Mouse (Mus musculus): ENCODE results near the gene Kif9. TPM values are rescaled to one million over a fixed set of nuclear protein-coding genes. Genes with fewer than 3 reads are reported as not detected.

Gene Kif9
- 4.4 and 6.5 TPM in 2 replicates for polyA plus RNA-seq (2014; fragmentation: Nextera tagmentation; extraction: Ambion mirVana)

DNA sequence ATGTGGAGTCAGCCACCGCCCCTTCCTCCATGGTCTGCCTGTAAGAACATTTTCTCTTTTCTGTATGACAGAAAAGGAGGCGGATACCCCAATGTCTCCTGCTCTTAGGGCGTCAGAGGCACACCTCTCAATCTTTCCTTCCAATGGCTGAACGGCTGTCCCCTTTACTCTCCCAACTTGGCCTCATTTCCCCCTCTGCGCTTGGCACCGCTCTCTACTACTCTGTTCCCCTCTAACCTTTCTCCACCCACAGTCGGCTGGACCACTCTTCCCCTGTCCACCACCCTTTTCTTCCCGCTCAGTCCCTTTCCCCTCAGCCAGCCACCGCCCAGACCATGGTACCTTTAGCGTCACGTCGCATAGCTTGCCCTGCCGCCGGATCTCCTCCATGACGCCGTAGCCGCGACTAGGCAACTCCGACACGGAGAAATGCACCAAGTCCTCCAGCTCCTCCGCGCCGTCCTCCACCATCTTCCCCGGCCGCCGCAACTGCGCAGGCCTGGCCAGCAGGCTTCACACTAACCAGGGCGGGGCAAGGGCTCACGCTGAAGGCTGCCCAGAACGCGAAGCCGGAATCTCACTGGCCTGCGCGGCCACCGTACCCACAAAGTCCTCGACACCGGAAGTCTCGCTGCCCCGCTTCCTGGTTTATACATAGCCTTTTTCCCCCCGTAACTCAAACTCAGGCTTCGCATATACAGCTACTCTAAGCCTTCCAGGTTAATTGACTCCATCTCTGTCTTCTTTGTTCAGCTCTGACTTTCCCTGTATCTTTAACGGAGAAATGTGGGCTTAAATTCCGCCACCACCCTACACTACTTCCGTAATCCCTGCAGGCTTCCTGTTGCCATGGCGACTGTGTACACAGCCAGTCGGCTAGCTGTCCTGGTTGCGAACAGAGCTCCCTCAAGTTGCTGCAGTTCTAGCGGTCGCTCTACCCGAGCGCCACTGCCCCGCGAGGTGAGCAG is at the start of gene Kif9, which contains the start of gene Klhl18:
Gene Kif9 (plus strand): TSS at position 835 of the 968 bp plus-strand sequence.
Gene Klhl18 (minus strand): TSS at position 571 of the 968 bp plus-strand sequence.
- H3K9ac ChIP-seq, result peak within 1 kb of the TSS; percentile 70
- DNase-seq (ENCODE audit: low spot score), result peak; percentile 95
- under 1% methylated on average over 53 of the region's 53 CpGs for WGBS
- peak; percentile 99 for ATAC-seq (ENCODE audit: low FRiP score)
- peak within 1 kb of the TSS; percentile 82 for H3K27ac ChIP-seq
- H3K4me3 ChIP-seq (replicated peaks; ENCODE audit: low read length), result peak within 1 kb of the TSS; percentile 67
- peak within 1 kb of the TSS; percentile 67 for H3K4me2 ChIP-seq (replicated peaks)
- no peaks in the 10 kb centered on the region for H3K9me3 ChIP-seq (ENCODE audit: control insufficient read depth, low read length)
- H3K36me3 ChIP-seq (replicated peaks; ENCODE audit: control insufficient read depth, insufficient read depth), result peaks cover 5% of the 10 kb centered on the region; the same call in 1 of the 2 replicates
- H3K27me3 ChIP-seq (ENCODE audit: control insufficient read depth, insufficient read depth, low read length), result peaks cover 9% of the 10 kb centered on the region; the same call in 1 of the 2 replicates
- peaks cover 15% of the 10 kb centered on the region for H3K4me1 ChIP-seq (replicated peaks; ENCODE audit: control insufficient read depth, insufficient read depth, low read length)

DNA sequence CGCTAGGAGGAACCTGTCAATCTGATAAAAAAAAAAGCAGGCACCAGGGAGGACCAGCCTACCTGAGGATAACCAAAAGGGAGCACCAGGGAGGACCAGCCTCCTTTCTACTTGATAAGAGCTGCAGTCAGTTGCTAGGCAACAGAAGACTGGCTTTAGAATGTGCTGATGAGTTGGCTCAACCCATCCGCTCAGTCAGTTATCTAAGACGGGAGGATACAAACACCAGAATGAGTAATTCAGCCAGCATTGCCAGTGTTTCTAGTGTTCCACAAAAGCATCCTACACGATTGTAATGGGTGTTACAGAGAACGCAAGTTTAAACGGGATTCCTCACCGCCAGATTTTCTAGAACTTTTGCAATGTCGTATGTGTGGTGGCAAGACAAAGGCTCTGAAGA is 45.5 kb upstream of the Kif9 start:
- Histone ChIP-seq H3K36me3 (replicated peaks; ENCODE audit: control insufficient read depth, insufficient read depth) (peaks cover 82% of the 10 kb centered on the region), H3K4me2 (replicated peaks) (no peak overlapping the region), H3K9ac (no peak overlapping the region), H3K4me3 (replicated peaks; ENCODE audit: low read length) (no peak overlapping the region), H3K9me3 (ENCODE audit: control insufficient read depth, low read length) (no peaks in the 10 kb centered on the region), H3K27me3 (ENCODE audit: control insufficient read depth, insufficient read depth, low read length) (no peaks in the 10 kb centered on the region), H3K4me1 (replicated peaks; ENCODE audit: control insufficient read depth, insufficient read depth, low read length) (no peaks in the 10 kb centered on the region), H3K27ac (no peak overlapping the region)
- DNase-seq (ENCODE audit: low spot score) (no peak), ATAC-seq (ENCODE audit: low FRiP score) (no peak)
- 62% methylated on average over 8 of the region's 8 CpGs for WGBS

DNA sequence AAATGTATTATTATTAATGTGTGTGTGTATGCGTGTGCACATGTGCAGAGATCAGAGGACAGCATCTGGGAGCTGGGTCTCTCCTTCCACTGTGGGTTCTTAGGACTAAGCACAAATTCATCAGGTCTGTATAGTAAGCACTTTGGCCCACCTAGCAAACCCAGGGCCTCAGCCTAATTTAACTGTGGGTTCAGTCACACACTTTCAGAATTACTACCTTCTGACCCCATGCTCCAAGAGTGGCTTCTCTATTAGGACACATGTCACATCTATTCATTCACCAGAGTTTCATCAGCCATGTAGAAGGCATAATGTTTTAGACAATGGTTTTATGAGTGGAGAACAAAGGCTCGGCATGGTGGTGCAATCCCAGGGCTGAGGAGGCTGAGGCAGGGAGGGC is 43.7 kb upstream of the Kif9 start:
- Histone ChIP-seq H3K9me3 (ENCODE audit: control insufficient read depth, low read length) (no peaks in the 10 kb centered on the region), H3K4me1 (replicated peaks; ENCODE audit: control insufficient read depth, insufficient read depth, low read length) (no peaks in the 10 kb centered on the region), H3K4me2 (replicated peaks) (no peak overlapping the region), H3K4me3 (replicated peaks; ENCODE audit: low read length) (no peak overlapping the region), H3K27me3 (ENCODE audit: control insufficient read depth, insufficient read depth, low read length) (no peaks in the 10 kb centered on the region), H3K36me3 (replicated peaks; ENCODE audit: control insufficient read depth, insufficient read depth) (peaks cover 77% of the 10 kb centered on the region), H3K27ac (no peak overlapping the region), H3K9ac (no peak overlapping the region)
- WGBS, result 92% methylated on average over 2 of the region's 2 CpGs
- no peak for ATAC-seq (ENCODE audit: low FRiP score)
- no peak for DNase-seq (ENCODE audit: low spot score)

DNA sequence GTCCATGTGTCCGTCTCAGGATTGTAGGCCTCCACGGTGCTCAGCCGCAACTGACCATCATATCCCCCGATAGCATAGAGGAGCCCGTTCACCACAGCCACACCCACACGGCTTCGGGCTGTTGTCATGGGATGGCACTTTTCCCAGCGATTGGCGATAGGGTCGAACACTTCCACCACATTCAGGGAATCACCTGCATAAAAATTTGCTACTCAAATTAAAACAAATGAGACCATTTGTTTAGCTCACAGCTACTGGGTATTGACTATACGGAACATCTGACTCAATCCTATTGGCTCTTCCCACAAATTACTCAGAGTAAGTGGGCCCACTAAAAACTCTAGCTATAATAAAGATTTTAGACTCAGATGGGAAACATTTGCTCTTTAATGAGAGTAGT is 40.7 kb upstream of the Kif9 start:
- ATAC-seq (ENCODE audit: low FRiP score) (no peak), DNase-seq (ENCODE audit: low spot score) (no peak)
- H3K27me3 ChIP-seq (ENCODE audit: control insufficient read depth, insufficient read depth, low read length), result no peaks in the 10 kb centered on the region
- peaks cover 61% of the 10 kb centered on the region for H3K36me3 ChIP-seq (replicated peaks; ENCODE audit: control insufficient read depth, insufficient read depth)
- H3K4me3 ChIP-seq (replicated peaks; ENCODE audit: low read length), result no peak overlapping the region
- no peak overlapping the region for H3K4me2 ChIP-seq (replicated peaks)
- H3K9me3 ChIP-seq (ENCODE audit: control insufficient read depth, low read length), result no peaks in the 10 kb centered on the region
- H3K27ac ChIP-seq, result no peak overlapping the region
- no peaks in the 10 kb centered on the region for H3K4me1 ChIP-seq (replicated peaks; ENCODE audit: control insufficient read depth, insufficient read depth, low read length)
- no peak overlapping the region for H3K9ac ChIP-seq
- WGBS, result 94% methylated on average over 11 of the region's 11 CpGs

DNA sequence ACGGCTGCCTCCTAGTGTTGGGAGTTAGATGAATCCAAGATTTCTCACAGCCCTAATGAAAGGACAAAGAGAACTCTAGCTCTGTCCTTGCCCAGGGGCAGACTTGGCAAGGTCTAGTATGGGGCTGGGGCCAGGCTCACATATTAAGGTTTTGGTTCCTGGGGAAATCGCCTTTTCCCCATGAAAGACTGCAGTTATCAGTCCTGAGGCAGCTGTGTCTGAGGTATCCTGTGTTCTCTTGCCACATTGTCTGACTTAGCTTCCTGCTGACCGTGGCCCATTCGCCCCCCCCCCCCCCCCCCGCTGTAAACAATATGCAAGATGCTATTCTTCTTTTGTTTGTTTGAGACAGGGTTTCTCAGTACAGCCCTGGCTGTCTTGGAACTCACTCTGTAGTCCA is 36.7 kb upstream of the Kif9 start:
- Histone ChIP-seq H3K27me3 (ENCODE audit: control insufficient read depth, insufficient read depth, low read length) (no peaks in the 10 kb centered on the region), H3K4me3 (replicated peaks; ENCODE audit: low read length) (no peak overlapping the region), H3K4me1 (replicated peaks; ENCODE audit: control insufficient read depth, insufficient read depth, low read length) (no peaks in the 10 kb centered on the region), H3K36me3 (replicated peaks; ENCODE audit: control insufficient read depth, insufficient read depth) (peaks cover 36% of the 10 kb centered on the region), H3K4me2 (replicated peaks) (no peak overlapping the region), H3K27ac (no peak overlapping the region), H3K9ac (no peak overlapping the region), H3K9me3 (ENCODE audit: control insufficient read depth, low read length) (no peaks in the 10 kb centered on the region)
- ATAC-seq (ENCODE audit: low FRiP score) (no peak), DNase-seq (ENCODE audit: low spot score) (no peak)
- 60% methylated on average over 3 of the region's 5 CpGs for WGBS

DNA sequence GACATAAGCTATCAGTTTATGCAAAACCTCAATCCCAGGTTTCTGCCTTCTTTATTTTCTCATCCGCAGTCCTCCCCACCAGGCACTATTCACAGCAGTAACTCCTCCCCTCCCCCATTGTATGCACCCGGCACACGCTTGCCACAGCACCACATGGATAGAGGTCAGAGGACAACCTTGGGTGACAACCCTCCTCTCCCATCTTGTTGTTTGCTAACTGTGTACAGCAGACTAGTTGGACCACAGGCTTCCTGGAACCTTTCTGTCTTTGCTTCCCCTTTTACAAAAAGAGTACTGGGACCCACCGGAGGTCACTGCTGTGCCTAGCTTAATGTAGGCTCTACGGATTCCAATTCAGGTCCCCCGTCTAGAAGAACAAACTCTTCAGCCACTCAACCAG is 36.2 kb upstream of the Kif9 start:
- no peaks in the 10 kb centered on the region for H3K4me1 ChIP-seq (replicated peaks; ENCODE audit: control insufficient read depth, insufficient read depth, low read length)
- no peaks in the 10 kb centered on the region for H3K27me3 ChIP-seq (ENCODE audit: control insufficient read depth, insufficient read depth, low read length)
- no peak overlapping the region for H3K27ac ChIP-seq
- WGBS, result 89% methylated on average over 6 of the region's 6 CpGs
- H3K4me2 ChIP-seq (replicated peaks), result no peak overlapping the region
- H3K4me3 ChIP-seq (replicated peaks; ENCODE audit: low read length), result no peak overlapping the region
- no peaks in the 10 kb centered on the region for H3K9me3 ChIP-seq (ENCODE audit: control insufficient read depth, low read length)
- DNase-seq (ENCODE audit: low spot score) (no peak), ATAC-seq (ENCODE audit: low FRiP score) (no peak)
- peaks cover 31% of the 10 kb centered on the region for H3K36me3 ChIP-seq (replicated peaks; ENCODE audit: control insufficient read depth, insufficient read depth)
- H3K9ac ChIP-seq, result no peak overlapping the region

DNA sequence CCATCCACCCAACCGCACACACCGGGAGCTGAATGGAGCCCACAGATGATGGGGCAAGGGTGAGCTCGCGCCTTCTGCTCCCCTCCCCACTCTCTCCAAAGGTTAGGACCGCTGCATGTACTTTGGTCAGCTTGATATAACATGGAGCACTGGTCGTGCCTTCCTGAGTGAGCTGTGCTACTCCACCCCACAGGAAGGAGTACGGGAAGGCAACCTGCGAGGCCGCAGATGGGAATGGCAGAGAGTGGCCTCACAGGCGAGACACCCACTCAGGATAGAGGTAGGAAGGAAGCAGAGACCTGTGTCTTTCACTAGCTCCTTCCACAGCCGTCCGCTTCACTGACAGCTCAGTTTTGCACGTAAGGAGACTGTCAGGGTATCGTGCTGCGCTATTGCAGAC is 28.4 kb upstream of the Kif9 start:
- 84% methylated on average over 15 of the region's 15 CpGs for WGBS
- Histone ChIP-seq H3K4me3 (replicated peaks; ENCODE audit: low read length) (no peak overlapping the region), H3K4me1 (replicated peaks; ENCODE audit: control insufficient read depth, insufficient read depth, low read length) (no peaks in the 10 kb centered on the region), H3K27ac (no peak overlapping the region), H3K9ac (no peak overlapping the region), H3K9me3 (ENCODE audit: control insufficient read depth, low read length) (no peaks in the 10 kb centered on the region), H3K36me3 (replicated peaks; ENCODE audit: control insufficient read depth, insufficient read depth) (peaks cover 34% of the 10 kb centered on the region), H3K27me3 (ENCODE audit: control insufficient read depth, insufficient read depth, low read length) (no peaks in the 10 kb centered on the region), H3K4me2 (replicated peaks) (no peak overlapping the region)
- ATAC-seq (ENCODE audit: low FRiP score) (no peak), DNase-seq (ENCODE audit: low spot score) (no peak)

DNA sequence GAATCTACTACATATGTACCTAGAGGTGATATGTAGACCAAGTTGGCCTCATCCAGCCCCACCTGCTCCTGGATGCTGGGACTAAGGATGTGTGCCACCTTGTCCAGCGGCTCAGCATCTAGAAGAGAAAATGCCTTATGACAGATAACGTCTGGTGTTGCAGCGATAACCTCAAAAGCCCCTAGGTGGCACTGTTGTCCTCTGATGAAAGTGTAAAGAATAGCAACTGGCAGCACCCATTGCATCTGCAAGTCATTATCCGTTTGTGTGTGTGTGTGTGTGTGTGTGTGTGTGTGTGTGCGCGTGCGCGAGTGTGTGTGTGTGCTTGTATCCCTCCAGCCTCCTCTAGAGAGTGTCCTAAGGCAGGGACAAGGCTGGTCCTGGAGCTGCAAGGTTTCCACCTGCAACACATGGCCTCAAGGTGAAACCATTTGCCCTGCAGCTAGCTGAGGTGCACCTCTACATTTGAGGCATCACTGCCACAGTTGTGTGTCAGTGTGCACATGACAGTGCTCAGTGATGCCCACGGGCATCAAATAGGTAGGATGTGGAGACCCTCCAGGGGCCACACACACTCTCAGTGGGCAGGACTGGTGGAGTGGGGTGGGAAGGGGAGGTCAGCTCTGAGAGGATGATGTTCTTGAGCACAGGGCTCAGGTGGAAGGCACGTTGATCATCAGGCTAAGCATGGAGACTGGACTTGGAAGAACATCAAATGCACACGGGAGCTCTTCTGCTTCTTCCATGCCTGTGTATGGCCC is 27.7 kb upstream of the Kif9 start:
- Histone ChIP-seq H3K27ac (no peak overlapping the region), H3K4me2 (replicated peaks) (no peak overlapping the region), H3K27me3 (ENCODE audit: control insufficient read depth, insufficient read depth, low read length) (no peaks in the 10 kb centered on the region), H3K9ac (no peak overlapping the region), H3K9me3 (ENCODE audit: control insufficient read depth, low read length) (no peaks in the 10 kb centered on the region), H3K4me3 (replicated peaks; ENCODE audit: low read length) (no peak overlapping the region), H3K36me3 (replicated peaks; ENCODE audit: control insufficient read depth, insufficient read depth) (peaks cover 34% of the 10 kb centered on the region), H3K4me1 (replicated peaks; ENCODE audit: control insufficient read depth, insufficient read depth, low read length) (no peaks in the 10 kb centered on the region)
- 32% methylated on average over 11 of the region's 11 CpGs for WGBS
- DNase-seq (ENCODE audit: low spot score), result peak; percentile 93
- ATAC-seq (ENCODE audit: low FRiP score), result peak; percentile 75

DNA sequence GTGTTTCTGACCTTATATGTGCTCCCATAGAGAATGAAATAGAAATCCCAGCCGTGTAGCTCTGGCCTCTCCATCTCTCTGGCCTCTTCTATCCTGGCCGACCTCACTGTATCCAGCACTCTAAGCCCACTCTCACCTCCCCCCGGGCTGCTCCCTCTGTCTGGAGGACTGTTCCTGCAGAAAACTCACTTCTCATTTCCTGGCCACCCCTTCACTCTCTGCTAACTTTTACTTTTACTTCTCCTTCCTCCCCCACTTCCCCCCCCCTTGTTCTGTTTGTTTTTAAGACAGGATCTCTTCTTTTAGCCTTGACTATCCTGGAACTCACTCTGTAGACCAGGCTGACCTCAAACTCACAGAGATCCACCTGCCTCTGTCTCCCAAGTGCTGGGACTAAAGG is 24.2 kb upstream of the Kif9 start:
- Histone ChIP-seq H3K4me3 (replicated peaks; ENCODE audit: low read length) (no peak overlapping the region), H3K4me1 (replicated peaks; ENCODE audit: control insufficient read depth, insufficient read depth, low read length) (no peaks in the 10 kb centered on the region), H3K9me3 (ENCODE audit: control insufficient read depth, low read length) (no peaks in the 10 kb centered on the region), H3K9ac (no peak overlapping the region), H3K27ac (no peak overlapping the region), H3K27me3 (ENCODE audit: control insufficient read depth, insufficient read depth, low read length) (no peaks in the 10 kb centered on the region), H3K4me2 (replicated peaks) (no peak overlapping the region), H3K36me3 (replicated peaks; ENCODE audit: control insufficient read depth, insufficient read depth) (peaks cover 28% of the 10 kb centered on the region)
- no peak for ATAC-seq (ENCODE audit: low FRiP score)
- DNase-seq (ENCODE audit: low spot score), result no peak
- 81% methylated on average over 3 of the region's 3 CpGs for WGBS
